Mouse (Mus musculus) kidney, embryonic 15.5 days (tissue): ENCODE data around the gene Mical2. TPM values are rescaled to one million over a fixed set of nuclear protein-coding genes. Genes with fewer than 3 reads are reported as not detected.

Experiments
- ATAC-seq: fragments of 200-750 bp; cut with Nextera tagmentation; replicated peaks from 2 replicates; pipeline ENCODE4 v1.8.0; 2017; ENCODE audit warnings: moderate TSS enrichment; ENCODE audit not compliant: low FRiP score
- H3K27ac ChIP-seq: fragments of 300-500 bp; sonication (generic); 2 replicates; pipeline ENCODE4 v1.5.1; 2015; ENCODE audit warnings: mild to moderate bottlenecking, inconsistent platforms
- H3K27me3 ChIP-seq: fragments of 300-500 bp; sonication (generic); 2 replicates; pipeline ENCODE4 v1.6.1; 2015; ENCODE audit warnings: inconsistent platforms
- H3K36me3 ChIP-seq: fragments of 300-500 bp; sonication (generic); 2 replicates; pipeline ENCODE4 v1.6.1; 2015; ENCODE audit warnings: inconsistent platforms
- H3K4me1 ChIP-seq: fragments of 300-500 bp; sonication (generic); 2 replicates; pipeline ENCODE4 v1.6.1; 2015; ENCODE audit warnings: inconsistent platforms
- H3K4me2 ChIP-seq: fragments of 300-500 bp; sonication (generic); 2 replicates; pipeline ENCODE4 v1.6.1; 2015; ENCODE audit warnings: moderate library complexity, mild to moderate bottlenecking, inconsistent platforms
- H3K4me3 ChIP-seq: fragments of 300-500 bp; sonication (generic); replicated peaks from 2 replicates; pipeline ENCODE4 v1.5.1; 2015; ENCODE audit warnings: mild to moderate bottlenecking, inconsistent platforms
- H3K9ac ChIP-seq: fragments of 300-500 bp; sonication (generic); 2 replicates; pipeline ENCODE4 v1.6.1; 2015; ENCODE audit warnings: mild to moderate bottlenecking, inconsistent platforms
- H3K9me3 ChIP-seq: fragments of 300-500 bp; sonication (generic); replicated peaks from 2 replicates; pipeline ENCODE4 v1.6.1; 2016; ENCODE audit warnings: inconsistent platforms
- WGBS: fragments of 180-500 bp; shearing (Covaris S2); methylation state at CpG from one replicate; pipeline ENCODE4 v1.1.7; 2015; ENCODE audit warnings: mixed read lengths; 5-methylcytosine and 5-hydroxymethylcytosine counted together
- polyA plus RNA-seq: library from polyadenylated mRNA; unstranded; fragments of >200 nt; fragmentation: Nextera tagmentation; extraction: Ambion mirVana; gene quantifications from 2 replicates; pipeline ENCODE4 v1.2.1, GENCODE M21; 2015

Mical2 gene
- polyA plus RNA-seq, 1 experiment from 2014 or later = 7.5 TPM

- no peaks in the 10 kb centered on the region for H3K27me3 ChIP-seq
- H3K4me3 ChIP-seq = no peak overlapping the region
- no peak overlapping the region for H3K27ac ChIP-seq
- no peak for ATAC-seq
- no peaks in the 10 kb centered on the region for H3K9me3 ChIP-seq
- no peaks in the 10 kb centered on the region for H3K36me3 ChIP-seq
- no peak overlapping the region for H3K9ac ChIP-seq
- H3K4me1 ChIP-seq = peaks cover 33% of the 10 kb centered on the region
- WGBS = 51% methylated on average over 3 of the region's 3 CpGs
- H3K4me2 ChIP-seq = no peak overlapping the region
Measured at GRCm38 (mm10) chr7:112247890-112248289, 22.2 kb downstream of the Mical2 start.

- H3K27ac ChIP-seq = no peak overlapping the region
- H3K9ac ChIP-seq = no peak overlapping the region
- ATAC-seq = no peak
- no peaks in the 10 kb centered on the region for H3K36me3 ChIP-seq
- H3K4me1 ChIP-seq = peaks cover 26% of the 10 kb centered on the region
- 79% methylated on average over 4 of the region's 4 CpGs for WGBS
- H3K9me3 ChIP-seq = no peaks in the 10 kb centered on the region
- H3K4me2 ChIP-seq = no peak overlapping the region
- no peaks in the 10 kb centered on the region for H3K27me3 ChIP-seq
- H3K4me3 ChIP-seq = no peak overlapping the region
Measured at GRCm38 (mm10) chr7:112249476-112249875, 23.8 kb downstream of the Mical2 start.

GRCm38 (mm10) chr7:112252065-112252464 lies 26.4 kb downstream of the Mical2 start:
- peak overlapping the region; percentile 14 for H3K27ac ChIP-seq
- no peaks in the 10 kb centered on the region for H3K27me3 ChIP-seq

DNA sequence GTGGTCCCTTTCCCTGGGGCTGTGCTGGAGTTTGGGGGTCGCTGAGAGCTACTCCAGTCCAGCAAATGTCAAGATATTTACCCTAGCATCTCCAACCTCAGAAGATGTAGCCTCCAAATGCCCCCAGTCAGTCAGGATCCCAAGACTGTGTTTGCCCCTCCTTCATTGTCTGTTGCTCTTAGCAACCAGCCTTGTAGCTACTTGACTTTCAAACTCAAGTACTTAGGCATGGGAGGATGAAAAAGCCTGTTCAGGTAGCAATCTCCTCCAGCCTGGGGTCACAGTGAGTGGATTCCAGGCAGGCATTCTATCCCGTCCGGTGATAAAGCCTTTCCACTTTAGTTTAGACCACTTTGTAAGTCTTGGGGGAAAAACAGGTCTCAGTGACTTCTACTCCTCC lies 28.6 kb downstream of the Mical2 start:
- Histone ChIP-seq H3K4me2 (no peak overlapping the region), H3K9ac (no peak overlapping the region), H3K4me1 (peaks cover 21% of the 10 kb centered on the region), H3K9me3 (no peaks in the 10 kb centered on the region), H3K36me3 (no peaks in the 10 kb centered on the region), H3K27ac (no peak overlapping the region), H3K4me3 (no peak overlapping the region), H3K27me3 (no peaks in the 10 kb centered on the region)
- no peak for ATAC-seq
- WGBS = 90% methylated on average over 3 of the region's 3 CpGs

More at GRCm38 (mm10) chr7:112252065-112252464, 26.4 kb downstream of the Mical2 start:
- H3K4me2 ChIP-seq = no peak overlapping the region
- ATAC-seq = peak; percentile 89
- H3K9me3 ChIP-seq = no peaks in the 10 kb centered on the region
- no peaks in the 10 kb centered on the region for H3K36me3 ChIP-seq
- no peak overlapping the region for H3K4me3 ChIP-seq
- H3K4me1 ChIP-seq = peaks cover 21% of the 10 kb centered on the region
- no peak overlapping the region for H3K9ac ChIP-seq
- 16% methylated on average over 5 of the region's 5 CpGs for WGBS

DNA sequence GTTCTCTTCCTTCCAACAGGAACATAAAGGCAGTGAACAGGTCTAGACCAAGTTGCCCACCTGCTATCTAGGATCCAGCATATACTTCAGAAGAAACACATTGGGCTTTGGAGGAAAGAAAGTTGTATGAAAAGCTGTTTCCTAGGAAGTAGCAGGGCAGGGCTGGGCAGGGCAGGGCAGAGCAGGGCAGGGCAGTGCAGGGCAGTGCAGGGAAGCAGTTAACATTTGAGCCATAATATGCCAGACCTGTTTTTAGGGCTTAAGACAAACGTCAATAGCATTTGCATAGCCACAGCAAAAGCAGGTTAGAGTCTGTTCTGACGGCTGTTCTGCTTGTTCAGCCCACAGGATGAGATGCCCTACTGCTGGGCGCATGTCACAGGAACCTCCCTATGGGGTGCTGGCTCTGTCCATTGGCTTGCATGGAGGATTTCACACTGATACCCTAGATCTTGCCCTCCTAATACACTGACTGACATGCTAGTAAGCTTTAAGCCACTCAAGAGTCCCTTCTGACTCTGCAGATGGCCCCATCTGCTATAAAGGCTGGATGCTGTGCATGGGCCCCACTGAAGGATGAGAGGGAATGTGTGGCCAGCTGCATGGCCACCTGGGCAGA lies 29.7 kb downstream of the Mical2 start:
- Histone ChIP-seq H3K9me3 (no peaks in the 10 kb centered on the region), H3K27me3 (no peaks in the 10 kb centered on the region), H3K9ac (no peak overlapping the region), H3K27ac (no peak overlapping the region), H3K36me3 (no peaks in the 10 kb centered on the region), H3K4me3 (no peak overlapping the region), H3K4me1 (peaks cover 21% of the 10 kb centered on the region), H3K4me2 (no peak overlapping the region)
- ATAC-seq = no peak
- 61% methylated on average over 3 of the region's 3 CpGs for WGBS

GRCm38 (mm10) chr7:112258338-112258903 lies 32.8 kb downstream of the Mical2 start:
- no peak overlapping the region for H3K4me3 ChIP-seq
- H3K27ac ChIP-seq = no peak overlapping the region
- H3K27me3 ChIP-seq = no peaks in the 10 kb centered on the region
- H3K4me2 ChIP-seq = no peak overlapping the region
- no peaks in the 10 kb centered on the region for H3K9me3 ChIP-seq
- no peaks in the 10 kb centered on the region for H3K4me1 ChIP-seq
- no peak for ATAC-seq
- H3K36me3 ChIP-seq = no peaks in the 10 kb centered on the region
- no peak overlapping the region for H3K9ac ChIP-seq
- 56% methylated on average over 4 of the region's 4 CpGs for WGBS

GRCm38 (mm10) chr7:112259286-112259685 lies 33.6 kb downstream of the Mical2 start:
- no peak overlapping the region for H3K4me3 ChIP-seq
- peaks cover 1% of the 10 kb centered on the region; the same call in 1 of the 2 replicates for H3K4me1 ChIP-seq
- no peak for ATAC-seq
- WGBS = 82% methylated on average over 4 of the region's 4 CpGs
- no peak overlapping the region for H3K4me2 ChIP-seq
- H3K27me3 ChIP-seq = no peaks in the 10 kb centered on the region
- H3K9ac ChIP-seq = no peak overlapping the region
- H3K36me3 ChIP-seq = no peaks in the 10 kb centered on the region
- H3K9me3 ChIP-seq = no peaks in the 10 kb centered on the region
- no peak overlapping the region for H3K27ac ChIP-seq

DNA sequence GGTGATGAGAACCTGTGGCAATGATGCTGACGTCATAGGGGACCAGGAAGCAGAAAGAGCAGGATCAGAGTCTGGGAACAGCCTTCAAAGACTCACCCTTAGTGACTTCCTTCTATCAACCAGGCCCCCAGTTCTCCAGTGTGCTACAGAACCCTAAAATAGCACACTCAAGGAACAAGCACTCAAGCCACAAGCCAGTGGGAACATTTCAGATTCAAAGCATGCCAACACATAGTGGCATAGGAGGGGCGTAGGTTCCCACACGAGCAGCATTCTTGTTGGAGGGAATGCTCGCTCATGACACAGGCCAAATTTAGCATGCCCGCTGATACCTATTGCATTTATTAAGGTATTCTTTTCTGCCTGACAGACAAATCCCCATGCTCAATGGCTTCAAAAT lies 35.5 kb downstream of the Mical2 start:
- Histone ChIP-seq H3K27ac (no peak overlapping the region), H3K9me3 (no peaks in the 10 kb centered on the region), H3K4me2 (no peak overlapping the region), H3K9ac (no peak overlapping the region), H3K36me3 (no peaks in the 10 kb centered on the region), H3K4me3 (no peak overlapping the region), H3K4me1 (peaks cover 9% of the 10 kb centered on the region), H3K27me3 (no peaks in the 10 kb centered on the region)
- no peak for ATAC-seq
- 87% methylated on average over 5 of the region's 5 CpGs for WGBS

DNA sequence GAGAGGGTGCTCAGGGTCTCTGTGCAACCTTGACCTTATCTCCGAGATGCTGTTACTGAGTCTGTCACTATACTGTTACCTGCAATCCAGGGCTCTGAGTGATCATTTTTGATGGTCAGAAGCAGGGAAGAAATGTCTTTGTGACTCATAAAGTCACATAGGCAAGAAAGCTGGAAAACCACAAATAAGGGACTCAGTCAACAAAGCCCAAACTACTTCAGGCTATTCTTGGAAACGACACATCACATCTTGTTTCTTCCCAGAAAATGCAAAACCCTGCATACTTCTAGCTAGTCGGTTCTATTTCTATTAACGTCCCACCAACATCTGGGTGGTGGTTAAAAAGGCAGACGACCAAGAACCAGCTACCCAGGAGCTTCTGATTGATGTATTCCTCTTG lies 41.6 kb downstream of the Mical2 start:
- no peak overlapping the region for H3K27ac ChIP-seq

GRCm38 (mm10) chr7:112268761-112269425 lies 43.2 kb downstream of the Mical2 start:
- H3K4me1 ChIP-seq = peaks cover 28% of the 10 kb centered on the region
- no peaks in the 10 kb centered on the region for H3K36me3 ChIP-seq
- H3K27ac ChIP-seq = no peak overlapping the region
- H3K27me3 ChIP-seq = 0 out of 2 replicates have a peak, but pooled peaks cover 3% of the 10 kb centered on the region
- H3K4me2 ChIP-seq = no peak overlapping the region
- H3K9me3 ChIP-seq = no peaks in the 10 kb centered on the region
- ATAC-seq = no peak
- WGBS = 80% methylated on average over 15 of the region's 15 CpGs
- H3K4me3 ChIP-seq = no peak overlapping the region
- H3K9ac ChIP-seq = no peak overlapping the region

More for the DNA sequence above, 41.6 kb downstream of the Mical2 start:
- 71% methylated on average over 5 of the region's 5 CpGs for WGBS
- Histone ChIP-seq H3K4me1 (peaks cover 13% of the 10 kb centered on the region), H3K9ac (no peak overlapping the region), H3K9me3 (no peaks in the 10 kb centered on the region), H3K27me3 (0 out of 2 replicates have a peak, but pooled peaks cover 3% of the 10 kb centered on the region), H3K4me2 (no peak overlapping the region), H3K36me3 (no peaks in the 10 kb centered on the region), H3K4me3 (no peak overlapping the region)
- no peak for ATAC-seq

GRCm38 (mm10) chr7:112270870-112271269 lies 45.2 kb downstream of the Mical2 start:
- no peak overlapping the region for H3K4me3 ChIP-seq
- WGBS = 79% methylated on average over 5 of the region's 5 CpGs
- no peaks in the 10 kb centered on the region for H3K36me3 ChIP-seq
- H3K4me1 ChIP-seq = peaks cover 39% of the 10 kb centered on the region
- H3K9ac ChIP-seq = no peak overlapping the region
- H3K4me2 ChIP-seq = no peak overlapping the region
- H3K27ac ChIP-seq = no peak overlapping the region
- H3K27me3 ChIP-seq = 0 out of 2 replicates have a peak, but pooled peaks cover 3% of the 10 kb centered on the region
- ATAC-seq = no peak
- H3K9me3 ChIP-seq = no peaks in the 10 kb centered on the region

- H3K9ac ChIP-seq = no peak overlapping the region
- no peak overlapping the region for H3K4me3 ChIP-seq
- peaks cover 42% of the 10 kb centered on the region for H3K4me1 ChIP-seq
- ATAC-seq = no peak
- no peaks in the 10 kb centered on the region for H3K9me3 ChIP-seq
- H3K27ac ChIP-seq = no peak overlapping the region
- no peaks in the 10 kb centered on the region for H3K36me3 ChIP-seq
- 0 out of 2 replicates have a peak, but pooled peaks cover 3% of the 10 kb centered on the region for H3K27me3 ChIP-seq
- H3K4me2 ChIP-seq = no peak overlapping the region
- WGBS = 86% methylated on average over 3 of the region's 3 CpGs
Measured at GRCm38 (mm10) chr7:112271627-112272026, 46.0 kb downstream of the Mical2 start.
